Mouse (Mus musculus) neural tube, embryonic 10.5 days (tissue): ENCODE measurements at regions not wholly inside any gene's neighbourhood (a gene's known extent, or its start where the extent isn't known, plus 50 kb on each side); places are given as distances from the start of the nearest gene placed in this dataset.

ENCODE experiments used
- DNase-seq: peaks from one replicate; pipeline ENCODE4 v3.0.0-alpha.2; 2017; ENCODE audit warnings: low spot score; ENCODE audit errors: extremely low spot score

GRCm38 (mm10) chr13:84760471-84760870 is 428.7 kb upstream of the Ccnh start:
- no peak for DNase-seq

GRCm38 (mm10) chr13:84760978-84761377 is 428.2 kb upstream of the Ccnh start:
- no peak for DNase-seq

GRCm38 (mm10) chr13:84761821-84762220 is 427.4 kb upstream of the Ccnh start:
- DNase-seq: no peak

- no peak for DNase-seq
Measured at GRCm38 (mm10) chr13:84763916-84764315, 425.3 kb upstream of the Ccnh start.

DNA sequence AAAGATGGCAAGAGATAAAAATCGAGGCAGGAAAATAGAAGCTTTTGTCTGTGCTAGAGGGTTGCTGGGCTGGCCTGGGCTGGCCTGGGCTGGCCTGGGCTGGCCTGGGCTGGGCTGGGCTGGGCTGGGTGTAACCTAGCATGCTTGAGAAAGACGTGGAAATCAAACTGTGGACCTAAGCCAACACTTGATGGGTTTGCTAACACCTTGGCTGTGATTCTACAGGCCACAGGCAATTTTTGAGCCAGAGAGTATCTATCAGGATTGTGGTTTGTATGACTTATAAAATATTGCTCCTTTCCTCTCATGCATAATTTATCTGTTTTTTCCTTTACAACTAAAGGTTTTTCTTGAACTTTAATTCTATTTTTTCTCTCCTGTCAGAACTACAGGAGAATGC is 417.3 kb upstream of the Ccnh start:
- no peak for DNase-seq

DNA sequence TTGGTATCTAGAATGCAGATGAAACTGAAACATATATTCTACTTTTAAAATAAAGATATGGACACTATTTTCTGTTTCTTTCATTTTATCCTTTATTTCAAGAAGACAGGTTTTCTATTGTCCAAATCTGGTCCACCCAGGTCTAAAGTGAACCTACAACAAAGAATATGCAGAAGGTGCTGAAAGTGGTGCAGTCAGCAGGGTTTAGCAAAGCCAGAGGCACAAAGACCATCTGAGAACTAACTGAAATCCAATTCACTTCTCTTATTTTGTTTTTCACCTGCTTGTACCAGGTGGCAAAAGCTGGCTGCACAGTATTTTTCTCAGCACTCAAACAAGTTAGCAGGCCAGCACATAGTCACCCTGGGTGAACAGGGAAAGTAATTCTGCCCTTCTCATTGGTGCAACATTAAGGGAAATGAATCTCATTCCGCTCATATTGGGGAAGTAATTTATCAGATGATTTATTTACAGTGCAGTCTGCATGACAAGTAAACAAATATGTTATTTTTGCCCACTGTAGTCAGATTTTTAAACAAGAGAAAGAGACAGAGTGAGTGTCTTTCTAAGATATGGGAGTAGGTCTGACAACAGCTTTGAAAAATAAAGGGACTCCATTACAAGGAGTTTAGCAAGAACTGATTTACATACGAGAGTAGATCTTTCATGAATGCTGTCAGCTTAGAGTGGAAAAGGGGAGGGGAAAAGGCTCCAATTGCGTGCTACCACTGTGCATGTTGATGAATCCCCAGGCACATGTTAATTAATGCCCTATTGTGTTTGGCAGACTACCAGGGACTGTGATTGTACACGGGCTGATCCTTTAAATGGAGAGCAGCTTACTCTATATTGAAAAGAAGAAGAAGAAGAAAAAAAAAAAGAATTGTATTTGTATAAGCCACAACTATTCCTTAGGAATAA is 405.9 kb upstream of the Ccnh start:
- no peak for DNase-seq

- DNase-seq: no peak
Measured at GRCm38 (mm10) chr13:84804241-84804980, 384.8 kb upstream of the Ccnh start.

DNA sequence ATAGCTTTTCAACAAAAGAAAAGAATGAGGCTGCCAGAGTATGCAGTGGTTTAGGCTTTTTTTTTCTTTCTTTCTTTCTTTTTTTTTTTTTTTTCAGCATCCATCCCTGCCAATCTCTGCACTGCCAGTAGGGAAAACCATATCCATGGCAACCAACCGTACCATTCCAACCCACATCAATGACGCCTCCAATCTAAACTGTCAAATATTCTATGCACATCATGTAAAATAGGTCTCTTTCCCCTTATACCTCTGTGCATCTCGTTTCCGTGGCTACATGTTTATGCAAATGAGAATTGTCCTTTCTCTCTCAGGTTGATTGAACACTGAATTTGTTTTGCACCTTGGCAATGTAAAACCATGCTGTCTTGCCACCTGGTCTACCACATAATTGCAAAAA is 384.0 kb upstream of the Ccnh start:
- no peak for DNase-seq

DNA sequence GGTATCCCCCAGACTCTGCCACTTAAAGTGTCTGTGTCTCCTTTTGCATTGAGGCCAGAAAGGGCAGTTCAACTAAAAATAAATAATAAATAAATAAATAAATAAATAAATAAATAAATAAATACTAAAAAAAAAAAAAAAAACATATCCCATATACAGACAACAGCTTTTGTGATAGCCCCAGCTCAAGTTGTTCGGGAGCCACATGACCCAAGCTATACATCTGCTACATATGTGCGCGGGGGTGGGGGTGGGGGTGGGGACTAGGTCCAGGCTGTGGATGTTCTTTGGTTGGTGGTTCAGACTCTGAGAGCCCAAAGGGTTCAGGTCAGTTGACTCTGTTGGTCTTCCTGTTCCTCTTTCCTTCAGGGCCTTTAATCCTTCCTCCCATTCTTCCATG is 379.6 kb upstream of the Ccnh start:
- no peak for DNase-seq
